Mouse (Mus musculus) stomach, embryonic 15.5 days (tissue): ENCODE results near the gene Atp11b. TPM values are rescaled to one million over a fixed set of nuclear protein-coding genes. Genes with fewer than 3 reads are reported as not detected.

Experiments
- ATAC-seq: fragments of 200-750 bp; cut with Nextera tagmentation; 2 replicates; pipeline ENCODE4 v1.8.0; 2017; ENCODE audit warnings: low read depth, moderate number of reproducible peaks, moderate TSS enrichment; ENCODE audit not compliant: insufficient read depth, low FRiP score
- H3K27ac ChIP-seq: fragments of 300-500 bp; sonication (generic); 2 replicates; pipeline ENCODE4 v1.5.1; 2015; ENCODE audit warnings: mild to moderate bottlenecking, inconsistent platforms
- H3K27me3 ChIP-seq: fragments of 300-500 bp; sonication (generic); replicated peaks from 2 replicates; pipeline ENCODE4 v1.6.1; 2015; ENCODE audit warnings: inconsistent platforms
- H3K36me3 ChIP-seq: fragments of 300-500 bp; sonication (generic); 2 replicates; pipeline ENCODE4 v1.6.1; 2015; ENCODE audit warnings: inconsistent platforms
- H3K4me1 ChIP-seq: fragments of 300-500 bp; sonication (generic); 2 replicates; pipeline ENCODE4 v1.6.1; 2015; ENCODE audit warnings: inconsistent platforms
- H3K4me2 ChIP-seq: fragments of 300-500 bp; sonication (generic); 2 replicates; pipeline ENCODE4 v1.6.1; 2015; ENCODE audit warnings: mild to moderate bottlenecking, inconsistent platforms
- H3K4me3 ChIP-seq: fragments of 300-500 bp; sonication (generic); replicated peaks from 2 replicates; pipeline ENCODE4 v1.5.1; 2015; ENCODE audit warnings: inconsistent platforms
- H3K9ac ChIP-seq: fragments of 300-500 bp; sonication (generic); 2 replicates; pipeline ENCODE4 v1.6.1; 2015; ENCODE audit warnings: inconsistent platforms
- H3K9me3 ChIP-seq: fragments of 300-500 bp; sonication (generic); 2 replicates; pipeline ENCODE4 v1.6.1; 2016; ENCODE audit warnings: inconsistent platforms
- WGBS: fragments of 180-500 bp; shearing (Covaris S2); methylation state at CpG from one replicate; pipeline ENCODE4 v1.1.7; 2015; 5-methylcytosine and 5-hydroxymethylcytosine counted together
- polyA plus RNA-seq: library from polyadenylated mRNA; unstranded; fragments of >200 nt; fragmentation: Nextera tagmentation; extraction: Ambion mirVana; gene quantifications from 2 replicates; pipeline ENCODE4 v1.2.1, GENCODE M21; 2015

Atp11b gene
- polyA plus RNA-seq: 51.3 and 53.3 TPM in 2 replicates

DNA sequence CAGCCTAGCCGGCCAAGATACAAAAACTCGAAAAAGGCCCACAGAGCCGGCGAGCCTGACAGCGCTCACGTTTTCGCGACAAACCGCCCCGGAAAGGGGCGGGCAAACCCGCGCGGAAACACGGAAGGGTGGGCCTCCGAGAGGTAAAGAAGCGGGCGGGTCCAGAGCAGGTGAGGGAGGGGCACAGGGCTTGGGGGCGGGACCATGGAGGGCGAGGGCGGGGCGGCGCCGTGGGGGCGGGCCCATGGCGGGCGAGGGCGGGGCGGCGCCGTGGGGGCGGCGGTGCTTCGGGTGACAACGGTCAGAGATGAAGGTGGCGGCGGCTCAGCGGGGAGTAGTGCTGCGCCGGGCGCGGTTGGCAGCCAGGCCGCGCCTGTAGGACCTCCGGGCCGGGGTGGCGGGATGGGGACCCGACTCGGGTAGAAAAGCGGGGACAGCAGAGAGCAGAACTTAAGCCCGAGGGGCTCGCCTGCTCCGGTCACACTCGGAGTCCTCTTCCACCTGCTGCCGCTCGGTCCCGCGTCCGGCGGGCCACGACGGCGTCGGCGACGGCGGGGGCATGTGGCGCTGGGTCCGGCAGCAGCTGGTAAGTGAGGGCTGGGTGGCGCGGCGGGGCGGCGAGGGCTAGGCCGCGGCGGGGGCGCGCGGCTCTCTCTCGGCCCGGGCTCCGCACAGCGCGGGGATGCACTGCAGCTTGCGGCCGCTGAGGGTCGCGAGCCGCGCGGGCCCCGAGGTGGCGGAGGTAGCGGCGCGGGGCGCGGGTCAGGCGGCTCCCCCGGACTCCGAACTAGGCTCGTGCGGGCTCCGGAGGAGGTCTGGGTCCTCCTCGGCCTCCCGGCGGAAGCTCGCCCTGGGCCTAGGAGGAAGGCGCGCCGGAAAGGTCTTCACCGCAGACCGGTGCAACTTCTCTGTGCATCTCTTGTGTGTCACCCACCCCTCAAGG, at the start of gene Atp11b:
Gene Atp11b, plus strand, starts transcription at position 282 of the 943 bp plus-strand sequence.
- Histone ChIP-seq H3K4me1 (no peaks in the 10 kb centered on the region; the same call in 1 of the 2 replicates), H3K9me3 (no peaks in the 10 kb centered on the region), H3K9ac (peak within 1 kb of the TSS; percentile 89), H3K27ac (peak within 1 kb of the TSS; percentile 96), H3K27me3 (no peaks in the 10 kb centered on the region), H3K4me2 (peak within 1 kb of the TSS; percentile 64), H3K36me3 (no peaks in the 10 kb centered on the region), H3K4me3 (peak within 1 kb of the TSS; percentile 85)
- peak; percentile 93 for ATAC-seq
- WGBS: under 1% methylated on average over 85 of the region's 114 CpGs

DNA sequence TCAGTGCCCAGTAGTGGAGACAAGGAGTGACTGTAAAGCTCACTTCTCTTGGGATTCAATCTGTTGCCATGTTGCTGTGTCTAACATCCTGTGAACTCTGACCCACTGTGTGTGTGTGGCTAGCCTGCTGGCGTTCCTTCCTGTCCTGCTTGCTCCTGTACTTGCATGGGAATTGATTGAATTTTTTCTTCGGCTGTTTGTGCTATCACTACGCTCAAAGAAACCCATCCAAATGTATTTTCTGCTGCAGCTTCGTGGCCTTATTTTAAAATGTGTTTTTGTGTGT, 49.6 kb upstream of the Atp11b start:
- H3K9me3 ChIP-seq: no peaks in the 10 kb centered on the region
- no peaks in the 10 kb centered on the region for H3K36me3 ChIP-seq
- 67% methylated on average over 4 of the region's 4 CpGs for WGBS
- H3K27ac ChIP-seq: no peak overlapping the region
- no peaks in the 10 kb centered on the region for H3K27me3 ChIP-seq
- H3K4me3 ChIP-seq: no peak overlapping the region
- ATAC-seq: no peak
- H3K9ac ChIP-seq: no peak overlapping the region
- H3K4me1 ChIP-seq: no peaks in the 10 kb centered on the region
- H3K4me2 ChIP-seq: no peak overlapping the region

DNA sequence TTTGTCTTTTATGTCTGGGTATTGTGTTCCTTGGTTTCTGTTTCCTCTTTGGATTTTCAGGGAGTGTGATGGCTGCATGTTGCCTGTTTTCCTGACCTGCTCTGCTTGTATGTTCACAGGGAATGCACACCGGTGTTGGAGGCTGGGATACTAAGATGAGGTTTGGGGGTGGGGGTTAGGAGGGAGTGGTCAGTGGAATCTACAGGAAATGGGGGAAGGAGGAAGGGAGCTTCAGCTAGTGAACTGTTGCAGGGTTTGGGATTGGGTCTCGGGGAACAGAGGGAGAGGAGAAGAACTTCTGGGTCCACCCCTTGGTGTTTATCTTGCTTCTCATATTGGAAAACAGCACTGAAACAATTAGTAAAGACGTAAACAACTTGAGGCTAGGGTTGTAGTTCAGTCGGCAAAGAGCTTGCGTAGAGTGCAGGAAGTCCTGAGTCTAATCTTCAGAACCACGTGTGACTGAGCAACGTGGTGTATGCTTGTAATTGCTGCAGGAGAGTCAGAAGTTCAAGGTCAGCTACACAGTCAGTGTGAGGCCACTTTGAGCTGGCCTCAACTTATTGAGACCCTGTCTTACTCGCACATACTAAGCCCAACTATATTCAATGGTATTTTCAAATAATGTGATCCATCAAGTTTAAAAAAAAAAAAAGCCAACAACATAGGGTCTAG, 34.2 kb upstream of the Atp11b start:
- H3K27ac ChIP-seq: peak overlapping the region; percentile 88
- no peaks in the 10 kb centered on the region for H3K36me3 ChIP-seq
- 64% methylated on average over 8 of the region's 8 CpGs for WGBS
- H3K9me3 ChIP-seq: no peaks in the 10 kb centered on the region
- no peaks in the 10 kb centered on the region for H3K4me1 ChIP-seq
- H3K9ac ChIP-seq: no peak overlapping the region
- H3K4me2 ChIP-seq: no peak overlapping the region
- ATAC-seq: no peak
- no peak overlapping the region for H3K4me3 ChIP-seq
- no peaks in the 10 kb centered on the region for H3K27me3 ChIP-seq

DNA sequence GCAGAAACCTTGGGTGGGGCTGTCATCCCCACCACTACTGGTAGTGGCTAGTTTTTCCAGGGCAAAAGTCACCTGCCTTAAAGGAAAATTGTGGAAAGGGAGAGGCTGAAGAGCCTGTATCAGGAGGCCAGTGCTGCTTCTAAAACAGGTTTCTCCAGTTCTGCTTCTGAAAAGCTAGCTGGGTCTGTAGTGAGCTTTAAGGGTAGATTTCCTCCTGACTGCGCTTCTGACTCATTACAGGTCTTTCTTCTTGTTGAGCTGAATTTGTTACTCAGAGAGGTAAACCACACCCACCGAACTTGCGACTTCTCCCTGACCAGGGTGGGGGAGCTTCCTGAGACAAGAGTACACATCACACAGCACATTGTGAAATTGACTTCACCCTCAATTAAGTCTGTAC, 33.1 kb upstream of the Atp11b start:
- Histone ChIP-seq H3K27ac (peak overlapping the region; percentile 88), H3K4me3 (no peak overlapping the region), H3K9me3 (no peaks in the 10 kb centered on the region), H3K9ac (no peak overlapping the region), H3K27me3 (no peaks in the 10 kb centered on the region), H3K36me3 (no peaks in the 10 kb centered on the region), H3K4me2 (no peak overlapping the region), H3K4me1 (no peaks in the 10 kb centered on the region)
- WGBS: 49% methylated on average over 3 of the region's 3 CpGs
- ATAC-seq: peak; percentile 93

DNA sequence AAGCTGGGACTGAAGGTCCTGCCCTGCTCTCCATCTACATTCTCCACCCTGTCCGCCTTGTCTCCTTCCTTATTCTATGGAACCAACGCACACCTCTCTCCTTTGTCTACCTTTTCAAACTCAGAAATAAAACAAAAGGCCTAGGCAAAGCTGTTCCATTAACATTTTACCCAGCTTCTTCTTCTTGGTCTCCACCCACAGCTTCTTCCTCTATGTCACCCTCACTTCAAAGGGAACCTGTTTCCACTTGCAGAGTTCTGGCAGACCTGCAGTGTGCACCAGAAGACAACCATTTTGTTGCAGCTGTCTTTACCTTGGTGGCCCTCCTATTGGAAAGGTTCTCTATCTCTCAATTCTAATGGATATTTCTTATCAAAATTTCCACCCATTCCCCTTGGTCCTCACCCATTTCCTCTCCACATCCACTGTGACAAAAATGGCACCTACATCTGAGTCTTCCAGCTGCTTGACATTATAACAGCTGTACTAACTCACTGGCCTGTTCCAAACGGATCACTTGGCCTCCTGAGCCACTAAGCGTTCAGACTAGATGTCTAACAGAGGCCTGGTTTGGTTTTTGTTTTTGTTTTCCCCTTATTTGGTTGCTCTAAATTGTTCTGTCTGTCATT, 32.0 kb upstream of the Atp11b start:
- no peak for ATAC-seq
- no peak overlapping the region for H3K4me2 ChIP-seq
- H3K27ac ChIP-seq: peak overlapping the region; percentile 58; the same call in 1 of the 2 replicates
- no peaks in the 10 kb centered on the region for H3K9me3 ChIP-seq
- no peak overlapping the region for H3K4me3 ChIP-seq
- no peaks in the 10 kb centered on the region for H3K36me3 ChIP-seq
- no peak overlapping the region for H3K9ac ChIP-seq
- 65% methylated on average over 4 of the region's 4 CpGs for WGBS
- H3K27me3 ChIP-seq: no peaks in the 10 kb centered on the region
- H3K4me1 ChIP-seq: no peaks in the 10 kb centered on the region

DNA sequence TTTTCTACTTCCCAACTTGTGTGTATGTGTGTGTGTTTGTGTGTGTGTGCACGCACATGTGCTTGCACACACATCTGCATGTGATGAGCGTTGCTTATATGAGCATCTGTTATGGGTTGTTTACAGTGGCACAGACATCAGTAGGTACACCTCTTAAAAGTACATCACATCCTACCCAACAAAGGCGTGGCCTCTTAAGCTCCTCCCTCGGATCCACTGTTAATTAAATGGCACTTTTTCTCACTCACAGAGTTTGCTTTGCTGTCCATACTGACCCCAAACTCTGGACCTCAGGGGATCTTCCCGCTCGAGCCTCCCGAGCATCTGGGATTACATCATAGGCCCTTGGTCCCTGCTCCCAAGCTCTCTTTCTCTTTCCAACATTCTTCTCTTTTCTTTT, 31.1 kb upstream of the Atp11b start:
- no peak overlapping the region for H3K9ac ChIP-seq
- no peaks in the 10 kb centered on the region for H3K9me3 ChIP-seq
- H3K4me2 ChIP-seq: no peak overlapping the region
- no peak overlapping the region for H3K4me3 ChIP-seq
- ATAC-seq: no peak
- no peaks in the 10 kb centered on the region for H3K27me3 ChIP-seq
- no peaks in the 10 kb centered on the region for H3K4me1 ChIP-seq
- H3K36me3 ChIP-seq: no peaks in the 10 kb centered on the region
- H3K27ac ChIP-seq: peak overlapping the region; percentile 21; the same call in 1 of the 2 replicates
- 90% methylated on average over 7 of the region's 7 CpGs for WGBS

DNA sequence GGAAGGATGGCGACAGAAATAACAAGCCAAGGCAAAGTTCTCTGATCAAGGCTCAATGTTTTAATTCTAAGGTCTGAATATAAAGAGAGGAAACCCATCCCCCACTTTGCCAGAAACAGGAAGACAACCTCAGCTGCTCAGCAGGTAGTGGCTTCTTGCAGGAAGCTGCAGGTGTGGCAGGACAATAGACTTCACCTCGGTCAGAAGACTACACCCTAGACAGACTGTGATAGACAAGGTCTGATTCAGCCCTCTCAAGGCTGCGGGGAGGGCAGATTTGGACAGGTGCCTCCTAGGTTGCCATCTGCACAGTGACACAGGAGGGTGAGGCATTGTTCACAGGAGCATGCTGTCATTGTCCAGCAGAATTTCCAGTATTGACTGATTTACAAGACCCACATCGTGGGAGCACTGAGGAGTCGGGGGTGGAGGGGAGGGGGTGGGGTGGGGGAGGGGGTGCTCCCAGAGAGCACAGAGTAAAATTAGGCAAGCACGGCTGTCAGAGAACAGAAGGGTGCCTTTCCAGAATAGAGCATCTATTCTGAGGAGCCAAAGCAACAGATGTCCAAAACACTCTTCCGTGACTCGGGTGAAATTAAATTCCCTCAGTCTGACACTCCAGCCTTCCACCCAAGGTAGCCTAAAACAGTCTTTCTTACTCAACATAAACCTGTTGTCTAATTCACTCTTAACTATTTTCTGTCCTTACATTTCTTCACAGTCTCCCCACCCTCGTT, 30.2 kb upstream of the Atp11b start:
- Histone ChIP-seq H3K36me3 (no peaks in the 10 kb centered on the region), H3K27me3 (no peaks in the 10 kb centered on the region), H3K4me3 (no peak overlapping the region), H3K9ac (no peak overlapping the region), H3K4me2 (no peak overlapping the region), H3K27ac (no peak overlapping the region; the same call in 1 of the 2 replicates), H3K9me3 (no peaks in the 10 kb centered on the region), H3K4me1 (no peaks in the 10 kb centered on the region)
- ATAC-seq: no peak
- WGBS: 47% methylated on average over 9 of the region's 9 CpGs

DNA sequence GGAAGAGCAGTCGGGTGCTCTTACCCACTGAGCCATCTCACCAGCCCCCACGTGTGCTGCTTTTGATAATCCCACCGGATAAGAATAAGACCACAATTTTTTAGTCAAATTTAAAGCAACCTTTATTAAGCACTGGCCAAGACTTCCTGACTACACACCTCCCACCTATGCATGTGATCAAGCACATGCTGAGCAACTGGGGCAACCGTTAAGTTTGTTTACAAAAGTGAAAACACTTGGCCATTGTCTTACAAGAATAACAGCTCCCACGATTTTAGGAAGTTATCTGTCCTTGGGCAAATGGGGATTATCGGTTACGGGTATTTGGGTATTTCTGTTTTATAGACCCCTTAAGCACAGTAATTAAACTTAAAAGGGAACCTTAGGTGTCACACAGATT, 28.8 kb upstream of the Atp11b start:
- no peak for ATAC-seq
- Histone ChIP-seq H3K36me3 (no peaks in the 10 kb centered on the region), H3K27me3 (no peaks in the 10 kb centered on the region), H3K4me2 (no peak overlapping the region), H3K4me3 (no peak overlapping the region), H3K9ac (no peak overlapping the region), H3K9me3 (no peaks in the 10 kb centered on the region), H3K4me1 (no peaks in the 10 kb centered on the region), H3K27ac (no peak overlapping the region)
- WGBS: 57% methylated on average over 7 of the region's 7 CpGs

DNA sequence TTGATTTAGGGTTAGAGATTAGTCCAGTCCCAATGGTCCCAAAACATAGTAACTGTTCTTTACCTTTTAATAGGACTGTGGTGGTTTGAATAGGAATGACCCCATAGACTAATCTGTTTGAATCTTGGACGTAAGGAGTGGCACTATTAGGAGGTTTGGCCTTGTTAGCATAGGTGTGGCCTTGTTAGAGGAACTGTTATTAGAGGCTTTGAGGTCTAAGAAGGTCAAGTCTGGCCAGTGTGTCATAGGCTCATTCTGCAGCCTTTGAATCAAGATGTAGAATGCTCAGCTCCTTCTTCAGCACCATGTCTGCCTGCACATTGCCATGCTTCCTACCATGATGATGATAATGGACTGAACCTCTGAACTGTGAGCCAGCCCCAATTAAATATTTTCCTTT, 27.0 kb upstream of the Atp11b start:
- Histone ChIP-seq H3K4me1 (no peaks in the 10 kb centered on the region), H3K27me3 (no peaks in the 10 kb centered on the region), H3K4me3 (no peak overlapping the region), H3K9ac (no peak overlapping the region), H3K27ac (no peak overlapping the region), H3K4me2 (no peak overlapping the region), H3K9me3 (no peaks in the 10 kb centered on the region), H3K36me3 (no peaks in the 10 kb centered on the region)
- 65% methylated on average over 1 of the region's 1 CpGs for WGBS
- no peak for ATAC-seq

DNA sequence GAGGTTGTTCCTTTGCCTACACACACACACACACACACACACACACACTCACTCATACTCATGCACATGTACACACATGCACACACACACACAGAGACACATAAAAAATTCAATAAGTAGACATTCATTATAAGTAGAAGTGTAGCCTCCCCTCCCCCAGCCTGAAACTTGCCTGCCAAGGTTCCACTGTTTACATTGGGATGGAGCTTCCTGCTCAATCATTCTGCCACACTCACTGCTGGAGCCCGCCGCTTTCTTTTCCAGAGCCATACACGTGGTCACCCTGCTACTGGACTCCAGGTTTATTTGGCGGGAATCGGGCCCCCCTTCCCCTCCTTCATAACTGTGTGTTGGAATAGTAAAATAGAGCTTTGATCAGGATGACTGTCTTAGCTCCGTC, 24.4 kb upstream of the Atp11b start:
- Histone ChIP-seq H3K4me3 (no peak overlapping the region), H3K9me3 (no peaks in the 10 kb centered on the region), H3K27me3 (no peaks in the 10 kb centered on the region), H3K36me3 (no peaks in the 10 kb centered on the region), H3K9ac (no peak overlapping the region), H3K27ac (no peak overlapping the region), H3K4me2 (no peak overlapping the region), H3K4me1 (no peaks in the 10 kb centered on the region)
- peak; percentile 65; the same call in 1 of the 2 replicates for ATAC-seq
- WGBS: 19% methylated on average over 6 of the region's 6 CpGs

DNA sequence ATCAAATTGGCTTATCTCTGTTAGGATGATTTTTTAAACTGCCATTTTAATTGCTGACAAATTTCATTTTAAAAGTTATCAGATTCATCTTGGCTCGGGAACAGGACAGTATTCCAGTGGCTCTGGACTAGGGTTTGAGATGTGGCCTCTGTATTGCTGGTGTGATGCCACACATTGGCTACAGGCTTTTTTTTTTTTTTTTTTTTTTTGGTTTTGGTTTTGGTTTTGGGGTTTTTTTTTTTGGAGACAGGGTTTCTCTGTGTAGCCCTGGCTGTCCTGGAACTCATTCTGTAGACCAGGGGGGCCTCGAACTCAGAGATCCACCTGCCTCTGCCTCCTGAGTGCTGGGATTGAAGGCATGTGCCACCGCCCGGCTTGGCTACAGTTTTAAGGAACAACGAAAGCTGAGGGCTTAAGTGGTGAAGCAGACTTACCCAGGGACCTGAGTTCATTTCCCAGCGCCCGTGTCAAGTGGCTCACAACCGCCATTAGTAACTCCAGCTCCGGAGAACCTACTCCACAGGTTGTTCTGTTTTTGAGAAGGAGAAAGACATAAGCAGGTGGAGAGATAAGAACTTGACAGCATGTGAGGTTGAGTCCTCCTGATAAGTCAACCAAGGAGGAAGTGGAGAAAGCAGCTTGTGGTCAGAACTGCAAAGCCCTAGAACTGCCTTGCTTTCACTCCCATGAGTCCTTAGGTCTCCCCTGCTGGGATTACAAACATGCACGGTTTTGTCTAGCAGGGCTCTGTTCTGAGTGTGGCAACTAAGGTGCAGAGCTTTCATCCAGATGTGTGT, 21.7 kb upstream of the Atp11b start:
- no peak overlapping the region for H3K27ac ChIP-seq
- WGBS: 73% methylated on average over 10 of the region's 10 CpGs
- no peaks in the 10 kb centered on the region for H3K27me3 ChIP-seq
- H3K4me1 ChIP-seq: no peaks in the 10 kb centered on the region
- no peaks in the 10 kb centered on the region for H3K9me3 ChIP-seq
- no peak overlapping the region for H3K4me3 ChIP-seq
- H3K9ac ChIP-seq: no peak overlapping the region
- ATAC-seq: 0 out of 2 replicates have a peak, but pooled peaks have one; percentile 39
- no peaks in the 10 kb centered on the region for H3K36me3 ChIP-seq
- H3K4me2 ChIP-seq: no peak overlapping the region
